Mouse (Mus musculus): ENCODE results near the gene Dcaf7. TPM values are rescaled to one million over a fixed set of nuclear protein-coding genes. Genes with fewer than 3 reads are reported as not detected.
"Not testable (repeated sequence)": the region's sequence is repeated elsewhere in the genome, so short reads cannot be mapped to it uniquely, and the experiment has no call there.

The Dcaf7 gene
- total RNA-seq (2021): 10 to 100 TPM; 25.9 to 26.1 TPM
- long read RNA-seq, experiment 1, full-length matches to known transcripts: 3 of 13 reads
- long read RNA-seq, experiment 1, partial matches to known transcripts: 0 of 13 reads
- long read RNA-seq, experiment 1, other reads (novel, unspliced or antisense): 10 of 13 reads
- long read RNA-seq, experiment 2, full-length matches to known transcripts: 4 of 14 reads
- long read RNA-seq, experiment 2, partial matches to known transcripts: 1 of 14 reads
- long read RNA-seq, experiment 2, other reads (novel, unspliced or antisense): 9 of 14 reads

- peak; percentile 96 for DNase-seq
Measured at GRCm38 (mm10) chr11:106036548-106037417, at the start of gene Dcaf7. TSS of gene Dcaf7 (plus strand) at chr11:106036872.

GRCm38 (mm10) chr11:105987446-105987845 is 49.2 kb upstream of the Dcaf7 start:
- no peak for DNase-seq

GRCm38 (mm10) chr11:105989446-105989845 is 47.2 kb upstream of the Dcaf7 start:
- DNase-seq: no peak

- no peak for DNase-seq
Measured at GRCm38 (mm10) chr11:105990231-105990630, 46.4 kb upstream of the Dcaf7 start.

- no peak for DNase-seq
Measured at GRCm38 (mm10) chr11:105994375-105994774, 42.3 kb upstream of the Dcaf7 start, which contains the start of gene Ace3. TSS of gene Ace3 (plus strand) at chr11:105994675.

GRCm38 (mm10) chr11:106000062-106000461 is 36.6 kb upstream of the Dcaf7 start:
- no peak for DNase-seq

GRCm38 (mm10) chr11:106001718-106002117 is 35.0 kb upstream of the Dcaf7 start:
- no peak for DNase-seq

GRCm38 (mm10) chr11:106004576-106004975 is 32.1 kb upstream of the Dcaf7 start:
- DNase-seq: no peak

- no peak for DNase-seq
Measured at GRCm38 (mm10) chr11:106005970-106006369, 30.7 kb upstream of the Dcaf7 start.

GRCm38 (mm10) chr11:106007821-106008220 is 28.9 kb upstream of the Dcaf7 start, which contains the start of gene Kcnh6:
TSS of gene Kcnh6 (plus strand) at chr11:106008124.
- DNase-seq: peak; percentile 34

GRCm38 (mm10) chr11:106012711-106013110 is 24.0 kb upstream of the Dcaf7 start:
- DNase-seq: no peak

- DNase-seq: no peak
Measured at GRCm38 (mm10) chr11:106013556-106014225, 23.0 kb upstream of the Dcaf7 start.

GRCm38 (mm10) chr11:106016440-106016839 is 20.2 kb upstream of the Dcaf7 start:
- DNase-seq: no peak

- no peak for DNase-seq
Measured at GRCm38 (mm10) chr11:106020051-106020763, 16.5 kb upstream of the Dcaf7 start.

- no peak for DNase-seq
Measured at GRCm38 (mm10) chr11:106025774-106026173, 10.9 kb upstream of the Dcaf7 start.

GRCm38 (mm10) chr11:106026465-106027151 is 10.1 kb upstream of the Dcaf7 start:
- DNase-seq: peak; percentile 36

- no peak for DNase-seq
Measured at GRCm38 (mm10) chr11:106027607-106028006, 9.1 kb upstream of the Dcaf7 start.

- not testable (repeated sequence) for DNase-seq
Measured at GRCm38 (mm10) chr11:106032074-106032473, 4.6 kb upstream of the Dcaf7 start.

- DNase-seq: no peak
Measured at GRCm38 (mm10) chr11:106033491-106033919, 3.2 kb upstream of the Dcaf7 start.

- no peak for DNase-seq
Measured at GRCm38 (mm10) chr11:106034986-106035385, 1.7 kb upstream of the Dcaf7 start.

- DNase-seq: no peak
Measured at GRCm38 (mm10) chr11:106037418-106037751, 713 bp downstream of the Dcaf7 start.
